Mouse (Mus musculus) gastrocnemius, adult 18-20 months (tissue): ENCODE data around the gene Fbxl13. TPM values are rescaled to one million over a fixed set of nuclear protein-coding genes. Genes with fewer than 3 reads are reported as not detected.

Experiments
- DNase-seq: peaks from one replicate; pipeline ENCODE4 v3.0.0; 2021; ENCODE audit warnings: low spot score
- total RNA-seq, 2 experiments: library from RNA; stranded (reverse); gene quantifications; 2 replicates each; pipeline ENCODE4 v1.2.3; 2021

Fbxl13 gene
- total RNA-seq, 2 experiments from 2014 or later, result not detected

DNA sequence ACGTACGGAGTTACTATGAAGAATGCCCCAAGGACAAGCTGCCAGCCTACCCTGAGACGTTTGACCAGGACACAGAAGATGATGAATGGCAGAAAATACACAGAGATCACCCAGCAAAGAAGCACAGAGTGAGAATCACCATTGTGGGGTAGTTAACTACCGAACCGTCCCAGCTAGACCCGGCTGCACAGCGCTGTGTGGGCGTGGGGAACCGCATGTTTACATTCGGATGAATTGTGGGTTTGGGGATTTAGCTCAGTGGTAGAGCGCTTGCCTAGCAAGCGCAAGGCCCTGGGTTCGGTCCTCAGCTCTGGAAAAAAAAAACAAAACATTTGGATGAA lies 70.3 kb downstream of the Fbxl13 start:
- DNase-seq, result no peak

- no peak for DNase-seq
These were observed 70.8 kb downstream of the Fbxl13 start for GRCm38 (mm10) chr5:21574386-21575209.

DNA sequence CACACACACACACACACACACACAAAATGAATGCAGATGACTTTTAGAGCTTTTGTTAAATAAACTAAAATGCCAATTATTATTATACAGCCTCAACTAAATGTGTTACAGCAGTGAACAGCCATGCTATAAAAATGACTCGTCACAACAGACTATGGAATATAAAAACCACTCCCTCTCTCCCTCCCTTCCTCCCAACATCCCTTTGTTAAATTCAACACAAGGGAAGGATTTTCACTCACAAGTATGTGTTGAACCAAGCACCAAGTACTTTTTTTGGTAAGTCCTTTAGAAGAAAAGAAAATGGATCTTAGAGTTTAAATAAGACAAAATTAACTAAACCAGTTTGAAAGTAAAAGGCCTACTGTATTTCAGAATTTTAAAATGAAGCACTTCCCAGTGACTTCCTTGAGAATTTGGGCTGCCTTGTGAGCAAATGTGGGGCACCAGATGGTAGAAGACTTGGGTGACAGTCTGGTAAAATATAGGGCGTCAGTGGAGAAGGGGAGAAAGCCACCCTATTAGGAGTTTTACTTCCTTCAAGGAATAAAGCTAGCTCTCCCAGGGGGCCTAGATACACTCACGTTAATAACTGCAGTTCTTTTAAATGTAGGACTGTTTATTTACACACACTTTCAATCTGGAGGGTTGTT lies 72.5 kb downstream of the Fbxl13 start:
- DNase-seq, result no peak

DNA sequence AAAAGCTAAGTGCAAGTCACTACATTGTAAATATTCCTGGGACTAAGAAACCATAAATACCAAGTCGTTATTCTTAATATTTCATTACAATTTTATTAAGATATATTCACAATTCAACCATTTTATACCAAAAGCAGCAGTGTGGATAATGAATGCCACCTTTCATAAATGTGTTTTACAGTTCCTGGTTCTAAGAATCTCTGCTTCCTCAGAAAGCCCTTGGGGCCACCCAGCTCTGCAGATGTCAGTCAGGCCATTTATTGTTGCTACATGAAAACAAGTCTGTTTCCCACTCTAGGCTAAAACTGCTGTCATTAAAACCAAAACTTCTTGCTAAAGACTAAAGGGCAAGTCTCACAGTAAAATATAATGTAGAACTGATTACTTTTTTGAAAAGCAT lies 77.7 kb downstream of the Fbxl13 start:
- no peak for DNase-seq

DNA sequence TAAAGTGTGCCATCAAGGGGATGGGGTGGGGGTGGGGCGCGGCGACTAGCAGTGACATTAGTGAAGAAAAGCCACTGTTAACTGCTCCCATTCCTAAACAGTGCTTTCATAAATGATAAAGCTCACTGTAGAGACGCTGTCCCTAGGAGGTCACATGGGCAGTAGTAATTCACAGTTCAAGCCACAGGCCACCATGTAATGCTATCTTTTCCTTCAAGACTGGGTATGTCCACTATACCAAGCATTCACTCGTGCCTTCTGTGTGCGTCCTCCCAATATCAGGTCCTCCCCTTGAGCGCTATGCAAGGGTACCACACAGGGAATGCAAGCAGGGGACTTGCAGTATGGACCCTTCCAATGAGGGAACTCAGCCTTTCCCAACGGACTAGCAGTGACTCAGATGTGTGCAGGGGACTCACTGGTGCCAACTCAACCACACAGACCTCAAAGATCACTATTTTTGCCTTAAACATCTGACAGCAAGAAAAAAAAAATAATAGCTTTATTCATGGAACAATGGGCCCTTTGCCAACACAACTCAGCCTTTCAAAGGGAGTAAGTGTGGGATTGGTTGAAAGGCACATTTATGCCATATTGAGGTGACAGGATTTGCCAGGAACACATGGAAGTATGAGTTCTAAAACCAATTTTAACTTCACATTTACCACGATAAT lies 79.9 kb downstream of the Fbxl13 start:
- DNase-seq, result no peak

DNA sequence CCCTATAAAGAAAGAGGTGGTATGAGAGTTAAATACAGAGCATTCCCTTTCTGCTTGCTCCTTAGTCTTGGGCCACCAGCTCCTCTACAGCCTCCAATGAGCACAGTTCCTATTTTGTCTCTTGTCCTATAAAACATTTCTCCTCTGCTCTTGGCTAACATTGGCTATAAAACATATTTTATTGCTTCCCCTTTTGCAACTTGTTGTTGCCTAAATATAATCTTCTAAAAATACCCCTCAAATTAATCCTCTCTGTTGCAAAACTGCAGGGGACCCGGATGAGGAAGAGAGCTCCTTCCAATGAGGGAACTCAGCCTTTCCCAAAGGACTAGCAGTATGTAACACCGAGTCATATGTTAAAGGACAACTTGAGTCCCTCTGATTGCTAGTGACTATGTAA lies 81.5 kb downstream of the Fbxl13 start:
- DNase-seq, result peak; percentile 21

DNA sequence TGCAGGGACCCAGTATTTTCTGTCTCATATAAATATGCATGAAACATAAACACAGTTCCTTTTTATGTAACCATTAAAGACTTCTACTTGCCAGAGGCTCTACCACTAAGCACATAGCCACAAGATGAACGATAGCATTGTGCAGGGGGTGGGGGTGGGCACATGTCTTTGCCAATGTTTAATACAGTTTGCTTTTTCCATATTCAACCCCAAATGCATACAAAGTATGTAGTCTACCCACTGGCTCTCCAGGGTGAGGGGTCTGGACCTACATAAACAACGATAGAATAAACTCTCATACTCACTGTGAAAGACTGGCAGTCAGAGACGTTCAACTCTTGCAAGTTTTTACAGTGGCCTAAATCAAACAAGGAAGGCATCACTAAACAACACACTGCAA lies 88.9 kb downstream of the Fbxl13 start:
- DNase-seq, result no peak

- DNase-seq, result no peak
These were observed 90.7 kb downstream of the Fbxl13 start for GRCm38 (mm10) chr5:21554732-21555131.

DNA sequence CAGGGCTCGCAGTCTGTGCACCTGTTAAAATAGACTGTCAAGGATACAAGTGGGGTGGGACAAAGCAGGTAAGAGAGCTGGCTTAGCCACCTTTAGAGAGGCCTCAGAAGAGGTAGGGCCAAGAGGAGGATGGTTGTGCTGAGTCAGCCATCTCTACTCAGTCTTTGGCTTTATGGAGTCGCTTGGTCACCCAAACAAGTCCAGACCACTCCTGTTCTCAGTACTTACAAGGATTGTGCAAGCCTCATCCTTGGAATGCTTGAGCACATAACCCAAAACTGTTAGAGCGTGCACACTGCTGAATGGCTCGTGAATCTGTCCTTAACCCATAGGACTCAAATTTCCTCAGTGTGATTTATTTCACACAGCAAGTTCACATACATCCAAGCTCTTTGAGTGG lies 91.7 kb downstream of the Fbxl13 start:
- no peak for DNase-seq

DNA sequence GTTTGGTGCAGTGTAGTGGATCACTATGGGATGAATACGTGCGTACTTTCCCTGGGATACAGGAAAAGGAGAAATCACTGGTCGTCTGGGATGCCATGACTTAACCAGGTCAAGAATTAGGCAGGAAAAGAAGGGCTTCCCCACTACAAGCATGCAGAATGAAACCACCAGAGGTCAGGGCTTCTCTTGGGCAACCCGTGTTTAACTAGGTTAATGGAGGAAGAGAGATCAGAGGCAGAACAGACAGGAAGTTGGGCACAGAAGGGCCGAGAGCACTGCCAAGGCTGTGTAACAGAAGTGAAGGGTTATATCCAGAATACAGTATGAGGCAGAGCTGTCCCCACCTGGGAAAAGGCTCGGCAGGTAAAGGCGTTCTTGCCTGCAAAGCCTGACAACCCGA lies 98.4 kb downstream of the Fbxl13 start:
- DNase-seq, result no peak

DNA sequence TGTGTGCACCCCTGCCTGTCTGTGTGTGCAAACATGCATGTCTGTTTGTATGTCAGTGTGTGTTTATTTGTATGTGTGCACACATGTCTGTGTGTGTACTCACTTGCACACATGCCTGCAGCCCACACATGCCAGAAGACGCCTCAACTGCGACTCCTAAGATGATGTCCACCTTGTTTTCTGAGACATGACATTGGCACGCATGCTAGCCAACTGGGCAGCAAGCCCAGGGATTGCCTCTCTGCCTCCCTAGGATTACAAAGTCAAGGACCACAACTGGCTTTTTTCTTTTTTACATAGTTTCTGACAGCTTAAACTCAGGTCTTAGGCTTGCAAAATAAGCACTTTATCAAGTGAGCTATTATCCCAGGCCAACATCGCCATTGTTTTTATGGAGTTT lies 99.6 kb downstream of the Fbxl13 start:
- peak; percentile 14 for DNase-seq

DNA sequence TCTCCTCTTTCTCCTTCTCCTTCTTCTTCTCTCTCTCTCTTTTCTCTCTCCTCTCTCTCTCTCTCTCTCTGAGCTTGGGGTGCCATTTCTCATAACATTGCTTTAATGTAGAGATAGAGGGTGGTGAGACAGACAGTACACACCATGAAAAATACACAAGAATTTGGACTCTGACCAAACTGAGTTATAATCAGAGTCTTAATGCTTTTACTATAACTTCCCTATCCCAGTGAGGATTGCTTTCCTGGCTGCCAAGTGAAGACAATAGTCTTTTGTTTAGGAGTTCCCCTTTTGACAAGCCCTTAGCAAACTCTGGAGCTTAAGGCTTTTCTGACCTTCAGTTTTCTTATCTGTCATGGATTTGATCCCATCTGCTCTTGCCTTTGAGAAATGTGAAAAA lies 100.2 kb downstream of the Fbxl13 start:
- DNase-seq, result no peak

DNA sequence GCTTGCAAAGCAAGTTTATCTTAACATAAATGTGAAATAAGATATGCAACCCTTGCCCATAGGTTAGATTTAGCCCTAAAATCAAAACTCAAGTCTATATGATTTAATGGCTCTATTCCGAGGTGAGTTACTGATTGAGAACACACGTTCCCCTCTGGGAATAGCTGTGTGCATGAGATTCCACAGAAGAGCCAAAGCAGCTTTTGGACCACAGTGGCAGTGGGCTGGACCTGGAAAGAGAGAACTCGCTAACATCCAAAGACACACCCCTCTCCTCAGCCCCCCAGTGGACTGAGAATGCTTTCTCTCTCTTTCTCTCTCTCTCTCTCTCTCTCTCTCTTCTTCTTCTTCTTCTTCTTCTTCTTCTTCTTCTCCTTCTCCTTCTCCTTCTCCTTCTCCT lies 100.6 kb downstream of the Fbxl13 start:
- peak; percentile 59 for DNase-seq

DNA sequence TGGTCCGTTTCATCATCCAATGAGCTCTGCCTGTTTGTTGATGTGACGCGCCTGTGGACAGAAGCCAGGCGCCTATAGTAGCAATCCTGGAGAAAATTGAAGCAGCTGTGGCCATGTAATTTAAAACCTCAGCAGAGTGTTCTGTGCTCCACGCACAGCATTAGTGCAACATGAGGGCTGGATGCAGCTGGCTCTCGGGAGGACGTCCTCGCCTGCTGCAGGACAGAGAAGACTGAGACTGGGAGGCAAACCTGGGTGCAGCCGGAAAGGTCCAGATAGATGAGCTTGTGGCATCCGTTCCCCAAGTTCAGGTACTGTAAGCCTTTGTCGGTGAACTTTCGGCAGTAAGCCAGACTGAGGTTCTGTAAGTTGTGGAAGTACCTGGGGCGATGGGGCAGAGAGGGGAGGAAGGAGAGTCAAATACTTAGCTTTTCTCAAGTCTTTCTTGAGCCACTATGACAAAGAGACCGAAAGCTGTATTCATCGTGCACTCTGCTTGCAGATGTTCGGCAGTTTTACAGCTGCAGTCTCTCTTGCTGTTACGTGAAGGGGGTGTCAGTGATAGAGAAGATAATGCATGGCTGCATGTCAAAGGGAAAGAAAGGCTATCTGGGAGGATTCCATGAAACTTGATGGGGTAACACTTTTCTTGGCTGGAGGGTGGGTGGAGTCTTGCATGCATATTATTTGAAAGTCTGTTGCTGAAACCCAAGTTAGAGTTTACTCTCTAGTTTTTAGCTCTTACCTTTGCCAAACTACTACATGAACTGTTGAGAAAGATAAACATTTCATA lies 101.8 kb downstream of the Fbxl13 start, which contains the start of gene Lrrc17:
Lrrc17 (plus strand) TSS at position 151 of the 793 bp plus-strand sequence.
- DNase-seq, result peak; percentile 15

- DNase-seq, result no peak
These were observed 103.2 kb downstream of the Fbxl13 start for GRCm38 (mm10) chr5:21542226-21542625.

- DNase-seq, result peak; percentile 64
These were observed 112.5 kb downstream of the Fbxl13 start for GRCm38 (mm10) chr5:21532921-21533320.

DNA sequence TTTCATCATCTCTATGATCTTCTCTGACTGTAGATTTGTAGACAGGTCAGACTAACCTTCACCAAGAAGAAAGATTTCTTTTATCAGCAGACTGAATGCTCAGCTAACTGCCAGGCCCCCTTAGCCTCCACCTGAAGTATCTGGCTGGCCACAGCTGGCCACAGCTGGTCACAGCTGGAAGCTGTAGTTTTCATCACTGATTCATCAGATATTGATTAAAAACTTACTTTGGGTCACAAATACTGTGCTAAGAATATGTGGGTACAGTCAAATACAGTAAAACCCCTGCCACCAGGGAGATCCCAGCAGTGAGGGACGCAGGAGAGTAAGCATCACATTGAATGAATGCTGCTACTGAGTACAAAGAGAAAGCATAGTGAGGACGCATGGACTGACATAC lies 113.3 kb downstream of the Fbxl13 start:
- no peak for DNase-seq

DNA sequence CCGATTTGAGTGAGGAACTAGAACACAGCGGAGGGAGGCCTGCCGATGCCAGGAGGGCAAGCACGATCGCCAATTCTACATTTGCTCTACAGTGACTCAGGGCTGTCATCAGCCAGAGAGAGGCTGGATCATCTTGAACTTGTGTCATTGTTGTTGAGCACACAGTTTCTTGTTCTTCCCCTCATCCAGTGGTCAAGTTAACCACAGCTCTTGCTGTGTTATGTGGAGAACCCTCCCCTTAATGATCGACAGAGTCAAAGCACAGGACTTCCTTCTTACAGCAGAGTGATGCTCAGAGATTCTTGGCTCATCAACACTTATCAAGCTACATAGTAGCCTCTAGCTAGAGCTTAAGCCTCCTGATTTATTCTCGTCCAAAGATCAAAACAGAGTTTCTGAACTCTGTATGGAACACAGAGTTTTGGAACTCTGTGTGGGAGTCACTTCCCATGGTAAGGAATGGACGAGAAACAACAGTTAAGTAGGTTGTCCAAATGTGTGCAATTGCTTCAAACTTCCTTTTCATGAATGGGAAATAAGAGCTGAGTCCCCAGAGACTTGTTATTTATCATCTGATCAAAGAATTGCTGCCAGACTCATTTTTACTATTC lies 116.2 kb downstream of the Fbxl13 start:
- no peak for DNase-seq

GRCm38 (mm10) chr5:21528068-21528842 lies 117.2 kb downstream of the Fbxl13 start:
- peak; percentile 40 for DNase-seq

GRCm38 (mm10) chr5:21527488-21527911 lies 117.9 kb downstream of the Fbxl13 start:
- peak; percentile 66 for DNase-seq
